Mouse (Mus musculus) neutrophil, adult 5-6 weeks (primary cell): ENCODE data around the gene Apof. TPM values are rescaled to one million over a fixed set of nuclear protein-coding genes. Genes with fewer than 3 reads are reported as not detected.
A peak's percentile ranks its signal among the peaks of the same experiment; 100 is the strongest.

Experiments used
- ATAC-seq: fragments of 151-379, 151-347 bp; 2 replicates; pipeline ENCODE4 v1.8.0; 2017; ENCODE audit warnings: mild to moderate bottlenecking, moderate TSS enrichment; ENCODE audit not compliant: insufficient number of reproducible peaks, poor library complexity, low FRiP score, severe bottlenecking; ENCODE audit errors: extremely low read depth
- total RNA-seq: library from RNA; stranded (forward); fragments of 200-1000 nt; gene quantifications from 2 replicates; pipeline ENCODE4 v1.2.3, GENCODE M21; 2017

Gene Apof
- total RNA-seq: 2.2 TPM in 1 of 2 replicates, not detected in the other

DNA sequence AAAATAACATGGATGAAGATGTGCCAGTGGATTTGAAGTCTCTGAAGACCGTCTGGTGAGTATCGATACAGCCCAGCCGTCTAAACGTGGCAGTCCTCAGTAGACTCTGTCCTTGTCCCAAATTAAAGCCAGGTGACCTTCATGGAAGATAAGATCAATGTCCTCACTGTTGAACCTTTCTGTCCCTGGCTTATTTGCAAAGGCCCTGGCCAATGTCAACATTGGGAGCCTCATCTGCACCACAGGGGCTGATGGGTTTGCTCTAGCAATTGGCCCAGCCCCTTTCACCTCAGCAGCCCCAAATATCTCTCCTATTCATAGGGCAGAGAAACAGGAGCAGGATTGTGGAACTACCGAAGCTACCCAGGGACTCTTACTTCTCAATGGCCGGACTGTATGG lies at the start of gene Apof:
Gene Apof (plus strand): TSS at position 301 of the 400 bp plus-strand sequence.
- ATAC-seq: no peak

DNA sequence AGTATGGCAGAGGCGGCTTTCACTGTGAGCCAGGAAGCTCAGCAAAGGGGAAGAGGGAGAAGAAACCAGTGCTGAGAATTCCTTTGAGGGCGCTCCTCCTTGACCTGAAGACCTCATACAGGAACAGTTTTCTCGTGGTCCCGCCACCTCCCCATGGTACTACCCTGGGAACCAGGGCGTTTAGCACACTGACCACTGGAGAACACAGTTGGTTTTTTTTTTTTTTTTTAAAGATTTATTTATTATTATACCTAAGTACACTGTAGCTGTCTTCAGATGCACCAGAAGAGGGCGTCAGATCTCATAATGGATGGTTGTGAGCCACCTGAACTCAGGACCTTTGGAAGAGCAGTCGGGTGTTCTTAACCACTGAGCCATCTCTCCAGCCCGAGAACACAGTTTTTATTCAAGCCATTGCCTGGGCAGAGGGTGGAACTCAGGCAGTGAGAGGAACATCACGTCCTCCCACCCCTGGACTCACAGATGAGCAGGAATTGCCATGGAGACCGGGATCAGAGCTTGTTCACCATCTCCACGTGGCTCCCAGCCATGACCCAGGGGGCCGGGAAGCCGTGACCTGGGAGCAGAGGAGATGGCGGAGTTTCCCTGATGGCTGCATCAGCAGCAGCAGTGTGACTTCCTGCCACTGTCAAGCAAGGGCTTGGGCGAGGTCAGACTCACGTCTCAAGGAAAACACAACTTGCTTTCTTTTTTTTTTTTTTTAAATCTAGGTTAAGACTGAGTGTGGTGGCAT lies 46.8 kb upstream of the Apof start:
- ATAC-seq: no peak

DNA sequence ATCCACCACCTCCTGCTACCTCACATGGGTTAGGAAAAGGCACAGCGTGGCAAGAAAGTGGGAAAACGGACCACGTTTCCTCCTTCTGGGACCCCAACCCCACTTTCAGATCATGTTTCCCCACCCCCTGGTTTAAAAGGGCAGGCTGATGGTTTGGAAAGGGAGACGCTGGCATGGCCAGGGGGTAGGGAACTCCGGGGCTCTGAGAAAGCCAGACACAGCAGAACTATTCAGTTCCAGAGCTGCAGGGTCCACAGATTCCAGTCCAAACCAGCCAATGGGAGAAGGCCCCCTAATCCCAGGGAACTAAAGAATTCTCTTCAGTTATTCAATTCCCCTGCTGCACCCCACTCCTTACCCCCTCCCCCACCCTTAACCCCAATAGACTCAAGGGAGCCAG lies 43.4 kb upstream of the Apof start:
- no peak for ATAC-seq

DNA sequence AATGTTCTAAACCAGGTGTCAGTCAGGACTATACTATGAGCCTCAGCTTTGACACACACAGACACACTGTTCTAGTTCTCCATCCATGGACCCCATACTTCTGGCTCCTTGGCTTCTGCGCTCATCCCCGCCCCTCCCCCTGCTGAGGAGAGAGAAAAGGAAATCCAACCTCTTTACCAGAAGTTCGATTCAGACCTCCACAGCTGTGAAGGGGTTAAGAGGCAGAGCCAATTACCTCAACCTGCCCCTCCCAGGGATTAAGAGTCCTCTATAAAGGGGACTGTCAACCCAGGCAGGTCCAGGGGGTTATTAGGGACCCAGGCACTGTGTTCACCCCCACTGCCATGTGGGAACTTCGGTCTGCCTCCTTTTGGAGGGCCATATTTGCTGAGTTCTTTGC lies 42.9 kb upstream of the Apof start, which contains the start of gene Mip:
Gene Mip (plus strand): TSS at position 301 of the 400 bp plus-strand sequence.
- no peak for ATAC-seq

GRCm38 (mm10) chr10:128227592-128227991 lies 40.9 kb upstream of the Apof start:
- no peak for ATAC-seq

GRCm38 (mm10) chr10:128228009-128228408 lies 40.5 kb upstream of the Apof start:
- ATAC-seq: no peak

DNA sequence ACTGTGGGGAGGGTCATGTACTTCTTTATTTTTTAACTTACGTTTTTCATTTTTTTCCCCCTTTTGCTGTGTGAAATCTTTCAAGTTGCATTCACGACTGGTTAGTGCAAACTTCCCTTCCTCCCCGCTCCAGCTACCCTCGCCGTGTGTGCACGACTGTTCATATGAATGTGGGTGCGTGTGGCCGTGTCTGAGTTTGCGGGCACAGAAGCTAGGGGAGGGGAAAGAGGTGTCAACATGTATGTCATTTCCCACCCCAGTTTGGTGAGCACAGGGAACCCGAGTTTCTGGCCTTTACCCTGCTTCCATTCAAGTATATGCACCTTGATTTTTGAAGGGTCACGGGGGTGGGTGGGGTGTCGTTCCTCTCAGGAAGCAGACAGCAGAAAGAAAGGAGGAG lies 37.9 kb upstream of the Apof start:
- no peak for ATAC-seq

DNA sequence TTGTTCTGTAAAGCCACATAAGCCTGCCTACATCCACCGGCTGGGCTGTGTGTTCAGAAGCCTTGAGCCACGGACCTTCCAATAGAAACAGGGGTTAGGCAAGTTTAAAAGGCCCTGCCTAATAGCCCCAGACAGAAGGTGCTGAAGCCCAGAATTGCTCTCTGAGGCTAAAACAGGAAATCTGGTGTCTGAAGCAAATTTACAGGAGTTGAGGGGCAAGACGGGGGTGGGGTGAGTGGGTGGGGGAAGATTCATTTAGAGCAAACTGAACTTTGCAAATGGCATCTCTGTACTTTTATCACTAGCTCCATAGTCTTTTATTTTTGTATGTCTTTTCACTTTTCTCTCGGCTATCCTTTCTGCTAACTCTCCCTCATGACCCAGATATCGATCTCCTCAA lies 37.3 kb upstream of the Apof start:
- no peak for ATAC-seq

- peak; percentile 36 for ATAC-seq
These were observed 36.6 kb upstream of the Apof start, which contains the start of gene Timeless for GRCm38 (mm10) chr10:128231697-128232419. TSS of gene Timeless (plus strand) at chr10:128232065.

- peak; percentile 66 for ATAC-seq
These were observed 36.0 kb upstream of the Apof start for GRCm38 (mm10) chr10:128232420-128232985.

DNA sequence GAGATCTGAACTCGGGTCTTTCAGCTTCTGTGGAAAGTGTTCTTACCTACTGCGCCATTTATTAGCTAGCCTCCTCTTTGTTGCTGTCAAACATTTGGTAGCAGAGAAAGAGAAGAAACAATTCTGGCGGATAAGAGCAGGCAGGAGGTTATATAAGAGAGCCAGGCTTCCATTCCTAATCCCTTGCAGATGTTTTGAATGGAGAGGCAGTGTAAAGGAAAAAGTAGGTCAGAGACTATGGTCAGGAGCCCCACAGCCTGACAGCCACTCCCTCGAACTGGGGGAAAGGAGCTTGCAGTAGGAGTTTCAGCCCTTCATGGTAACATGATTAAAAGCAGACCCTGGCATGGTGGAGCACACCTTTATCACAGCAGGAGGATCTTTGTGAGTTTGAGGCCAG lies 32.1 kb upstream of the Apof start:
- ATAC-seq: no peak

- ATAC-seq: no peak
These were observed 30.5 kb upstream of the Apof start for GRCm38 (mm10) chr10:128237807-128238480.

DNA sequence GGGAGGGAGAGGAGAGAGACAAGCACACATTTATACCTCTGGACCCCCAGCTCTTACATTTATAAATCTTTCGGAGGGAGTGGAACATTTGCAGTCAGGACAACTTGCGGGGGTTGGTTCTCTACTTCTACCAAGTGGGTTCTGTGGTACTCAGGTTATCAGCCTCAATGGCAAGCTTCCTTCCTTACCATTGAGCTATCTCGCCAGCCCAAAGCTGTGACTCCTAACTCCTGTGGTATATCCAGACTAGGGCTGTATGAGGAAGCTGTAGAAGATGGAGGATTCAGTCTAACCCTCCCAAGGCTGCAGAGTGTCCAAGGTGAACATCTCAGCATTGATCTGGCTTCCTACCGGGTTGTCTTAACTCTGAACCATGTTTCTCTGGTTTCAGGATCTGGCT lies 29.3 kb upstream of the Apof start:
- no peak for ATAC-seq

GRCm38 (mm10) chr10:128240131-128240530 lies 28.3 kb upstream of the Apof start:
- no peak for ATAC-seq

- no peak for ATAC-seq
These were observed 25.2 kb upstream of the Apof start for GRCm38 (mm10) chr10:128243252-128243651.

DNA sequence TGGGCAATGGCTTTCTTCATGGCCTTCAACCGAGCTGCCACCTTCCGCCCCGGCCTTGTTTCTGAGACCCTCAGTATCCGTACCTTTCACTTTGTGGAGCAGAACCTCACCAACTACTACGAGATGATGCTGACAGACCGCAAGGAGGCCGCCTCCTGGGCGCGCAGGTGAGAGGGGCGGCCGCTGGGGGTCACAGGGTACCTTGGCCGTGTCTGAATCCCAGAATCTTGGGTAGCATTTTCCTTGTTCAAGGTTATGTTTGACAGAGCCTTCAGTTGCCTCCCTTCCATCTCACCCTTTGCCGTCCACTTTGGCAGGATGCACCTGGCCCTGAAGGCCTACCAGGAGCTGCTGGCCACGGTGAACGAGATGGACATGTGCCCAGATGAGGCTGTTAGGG lies 24.4 kb upstream of the Apof start:
- no peak for ATAC-seq

GRCm38 (mm10) chr10:128247020-128247732 lies 21.3 kb upstream of the Apof start:
- no peak for ATAC-seq

DNA sequence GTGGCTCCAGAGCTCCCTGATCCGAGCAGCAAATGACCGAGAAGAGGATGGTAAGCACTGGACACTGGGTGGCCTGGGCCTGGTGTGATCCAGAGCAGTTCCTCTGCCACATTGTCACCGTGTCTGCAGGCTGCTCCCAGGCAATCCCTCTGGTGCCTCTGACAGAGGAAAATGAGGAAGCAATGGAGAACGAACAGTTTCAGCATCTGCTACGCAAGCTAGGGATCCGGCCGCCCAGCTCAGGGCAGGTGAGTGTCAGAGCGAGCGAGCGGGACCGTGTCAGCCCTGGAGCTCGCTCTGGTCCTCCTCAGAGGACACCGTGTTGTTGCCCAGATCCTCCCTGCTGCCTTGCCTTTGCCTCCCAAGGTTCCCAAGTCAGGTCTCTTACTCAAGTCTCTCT lies 17.9 kb upstream of the Apof start:
- ATAC-seq: no peak
